Mouse (Mus musculus): ENCODE results near the gene Ptgds. TPM values are rescaled to one million over a fixed set of nuclear protein-coding genes. Genes with fewer than 3 reads are reported as not detected.

Gene Ptgds
- total RNA-seq (2023), result not detected

GRCm38 (mm10) chr2:25469969-25470368, at the start of gene Ptgds:
TSS of gene Ptgds (minus strand) at chr2:25470046.

DNA sequence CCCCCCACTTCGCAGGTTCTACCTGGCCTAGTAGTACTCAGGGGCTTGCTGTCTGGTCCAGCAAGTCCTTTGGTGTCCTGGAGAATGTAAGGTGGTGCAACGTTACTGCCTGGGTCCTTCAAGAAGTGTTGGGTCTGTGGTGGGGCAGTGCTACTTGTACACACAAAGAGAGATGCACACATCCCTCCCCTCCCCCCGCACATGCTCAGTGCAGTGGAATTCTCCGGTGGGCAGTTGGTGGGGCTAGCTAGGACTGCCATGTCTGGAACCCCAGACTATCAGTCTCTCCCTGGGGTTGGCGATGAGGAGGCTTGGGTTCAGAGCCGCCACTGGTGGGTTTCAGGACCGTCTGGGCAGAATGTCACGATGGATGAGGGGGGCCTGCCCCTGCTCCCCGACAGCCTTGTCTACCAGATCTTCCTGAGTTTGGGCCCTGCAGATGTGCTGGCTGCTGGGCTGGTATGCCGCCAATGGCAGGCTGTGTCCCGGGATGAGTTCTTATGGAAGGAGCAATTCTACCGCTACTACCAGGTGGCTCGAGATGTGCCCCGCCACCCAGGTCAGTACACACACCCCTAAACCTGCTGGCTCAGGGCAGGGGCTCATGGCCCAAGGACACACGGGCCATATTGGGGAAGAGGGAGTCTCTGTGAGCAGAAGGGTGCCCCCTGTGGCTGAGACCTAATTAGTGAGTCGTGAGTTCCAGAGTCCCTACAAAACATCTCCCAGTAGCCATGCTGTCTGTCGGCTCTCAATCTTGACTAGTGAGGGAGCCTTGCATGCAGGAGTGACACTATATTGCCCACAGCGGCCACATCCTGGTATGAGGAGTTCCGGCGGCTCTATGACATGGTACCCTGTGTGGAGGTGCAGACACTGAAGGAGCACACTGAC, 32.0 kb upstream of the Ptgds start, which contains the start of gene C8g:
Gene C8g, minus strand, starts transcription at position 127 of the 894 bp plus-strand sequence.

GRCm38 (mm10) chr2:25500576-25501405, 30.9 kb upstream of the Ptgds start, which contains the start of gene Fbxw5:
TSS of gene Fbxw5 (plus strand) at chr2:25500750.

DNA sequence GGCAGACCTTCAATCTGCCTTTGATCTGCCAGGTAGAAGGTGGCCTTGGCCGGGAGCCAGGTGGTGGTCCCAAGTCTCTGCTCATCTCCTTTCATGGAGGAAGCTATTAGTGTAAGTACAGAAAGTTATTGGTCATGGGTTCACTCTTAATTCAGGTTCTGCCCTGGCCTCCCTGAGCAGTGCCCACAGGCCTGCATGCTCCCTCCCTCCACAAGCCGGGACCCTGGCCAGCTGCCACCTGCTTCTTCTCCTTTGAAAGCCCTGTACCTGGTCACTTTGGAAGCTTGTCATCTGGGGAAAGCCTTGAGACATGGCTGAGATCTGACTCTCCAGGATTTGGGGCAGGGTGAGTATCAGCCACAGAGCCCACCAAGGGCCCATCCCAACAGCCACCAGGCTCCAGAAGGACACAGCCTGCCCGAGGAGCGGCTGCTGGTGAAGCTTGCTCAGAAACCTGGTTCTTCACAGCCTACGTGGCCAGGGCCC, 23.7 kb upstream of the Ptgds start, which contains the start of gene Lcn12:
Gene Lcn12, minus strand, starts transcription at position 436 of the 486 bp plus-strand sequence.

GRCm38 (mm10) chr2:25460551-25461309, 9.1 kb downstream of the Ptgds start, which contains the start of gene Paxx:
TSS of gene Paxx (minus strand) at chr2:25461094.

DNA sequence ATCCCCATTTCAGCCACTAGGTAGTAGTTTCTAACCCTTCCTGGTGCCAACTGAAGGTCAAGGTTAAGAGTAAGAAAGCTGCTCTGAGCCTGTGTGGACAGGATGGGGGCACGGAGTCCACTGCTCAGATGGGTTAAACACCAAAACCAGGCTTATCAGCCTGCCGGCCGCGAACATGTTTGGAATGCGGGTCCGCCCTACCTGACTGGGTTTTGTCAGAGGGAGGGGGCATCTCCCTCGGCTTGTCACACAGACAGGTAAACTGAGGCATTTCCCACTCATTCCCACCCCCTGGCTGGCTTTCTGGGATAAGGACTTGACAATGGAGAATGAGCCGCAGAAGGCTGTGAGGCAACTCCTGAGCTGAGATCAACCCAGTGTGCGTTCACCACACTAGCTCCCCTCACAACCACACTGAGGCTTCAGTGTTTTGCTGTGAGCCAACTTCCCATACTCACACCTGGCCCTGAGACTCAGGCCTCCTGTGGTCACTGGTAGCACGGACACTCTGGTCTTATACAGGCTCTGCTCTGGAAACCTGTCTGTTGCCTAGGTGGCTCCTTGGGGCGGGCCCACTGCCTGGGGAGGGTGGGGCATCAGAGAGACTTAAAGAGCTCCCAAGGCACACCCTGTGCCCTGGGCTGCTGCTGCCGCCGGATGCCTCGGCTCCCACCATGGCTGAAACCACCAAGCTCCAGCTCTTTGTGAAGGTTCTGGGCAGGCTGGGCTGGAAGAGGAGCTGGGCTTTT, 13.5 kb downstream of the Ptgds start, which contains the start of gene Clic3:
Gene Clic3, plus strand, starts transcription at position 634 of the 749 bp plus-strand sequence.

GRCm38 (mm10) chr2:25428442-25429236, 41.2 kb downstream of the Ptgds start, which contains the start of gene Abca2:
TSS of gene Abca2 (plus strand) at chr2:25428703.

GRCm38 (mm10) chr2:25422587-25423410, 47.0 kb downstream of the Ptgds start, which contains the start of gene Fut7:
TSS of gene Fut7 (plus strand) at chr2:25423267.

Other genes with a start within 250 kb of the Ptgds start
- gene Tubb4b, start 245.3 kb downstream of the Ptgds start, total RNA-seq (2023), result 113 TPM
- not detected for gene Slc34a3, start 235.7 kb downstream of the Ptgds start, total RNA-seq (2023)
- gene Rnf224, start 233.3 kb downstream of the Ptgds start, total RNA-seq (2023), result not detected
- not detected for gene Rnf208, start 227.8 kb downstream of the Ptgds start, total RNA-seq (2023)
- not detected for gene Cysrt1, start 227.6 kb downstream of the Ptgds start, total RNA-seq (2023)
- gene AL732309.1, start 223.2 kb downstream of the Ptgds start, total RNA-seq (2023), result 5.9 TPM
- 24.4 TPM for gene Tmem203, start 214.6 kb downstream of the Ptgds start, total RNA-seq (2023)
- 29.6 TPM for gene Tprn, start 207.4 kb downstream of the Ptgds start, total RNA-seq (2023)
- 35.2 TPM for gene Ssna1, start 197.6 kb downstream of the Ptgds start, total RNA-seq (2023)
- 99.3 TPM for gene Anapc2, start 197.6 kb downstream of the Ptgds start, total RNA-seq (2023)
- not detected for gene Tmem210, start 181.9 kb downstream of the Ptgds start, total RNA-seq (2023)
- gene Lrrc26, start 180.1 kb downstream of the Ptgds start, total RNA-seq (2023), result not detected
- gene Grin1, start 150.9 kb downstream of the Ptgds start, total RNA-seq (2023), result not detected
- gene Man1b1, start 137.7 kb downstream of the Ptgds start, total RNA-seq (2023), result 50.6 TPM
- gene Dpp7, start 113.7 kb downstream of the Ptgds start, total RNA-seq (2023), result 17.2 TPM
- gene Uap1l1, start 104.4 kb downstream of the Ptgds start, total RNA-seq (2023), result 10.3 TPM
- 0.74 TPM for gene Sapcd2, start 97.7 kb downstream of the Ptgds start, total RNA-seq (2023)
- gene Entpd2, start 74.2 kb downstream of the Ptgds start, total RNA-seq (2023), result 1.4 TPM
- gene Npdc1, start 70.7 kb downstream of the Ptgds start, total RNA-seq (2023), result 0.98 TPM
- 0.59 TPM for gene Fut7, start 46.8 kb downstream of the Ptgds start, total RNA-seq (2023)
- 69.0 TPM for gene Abca2, start 41.3 kb downstream of the Ptgds start, total RNA-seq (2023)
- gene Clic3, start 13.2 kb downstream of the Ptgds start, total RNA-seq (2023), result not detected
- 92.6 TPM for gene Paxx, start 9.0 kb downstream of the Ptgds start, total RNA-seq (2023)
- not detected for gene Lcn12, start 23.9 kb upstream of the Ptgds start, total RNA-seq (2023)
- 47.7 TPM for gene Fbxw5, start 30.7 kb upstream of the Ptgds start, total RNA-seq (2023)
- not detected for gene C8g, start 31.7 kb upstream of the Ptgds start, total RNA-seq (2023)
- 49.0 TPM for gene Traf2, start 76.9 kb upstream of the Ptgds start, total RNA-seq (2023)
- gene Edf1, start 87.8 kb upstream of the Ptgds start, total RNA-seq (2023), result 117 TPM
- 3.6 TPM for gene Mamdc4, start 104.8 kb upstream of the Ptgds start, total RNA-seq (2023)
- 29.9 TPM for gene Phpt1, start 105.2 kb upstream of the Ptgds start, total RNA-seq (2023)
- 0.33 TPM for gene Ajm1, start 111.7 kb upstream of the Ptgds start, total RNA-seq (2023)
- 105 TPM for gene Rabl6, start 138.5 kb upstream of the Ptgds start, total RNA-seq (2023)
- gene Ccdc183, start 147.6 kb upstream of the Ptgds start, total RNA-seq (2023), result not detected
- gene Tmem141, start 152.0 kb upstream of the Ptgds start, total RNA-seq (2023), result 1.6 TPM
- gene Fcna, start 158.0 kb upstream of the Ptgds start, total RNA-seq (2023), result 6.2 TPM
- gene Lcn8, start 183.1 kb upstream of the Ptgds start, total RNA-seq (2023), result not detected
- gene Lcn5, start 187.9 kb upstream of the Ptgds start, total RNA-seq (2023), result not detected
- gene Lcn6, start 206.7 kb upstream of the Ptgds start, total RNA-seq (2023), result not detected
- not detected for gene Lcn10, start 212.7 kb upstream of the Ptgds start, total RNA-seq (2023)
- not detected for gene Obp2a, start 230.0 kb upstream of the Ptgds start, total RNA-seq (2023)
- 17.0 TPM for gene Bmyc, start 236.7 kb upstream of the Ptgds start, total RNA-seq (2023)

All from CD4-positive naive resting alpha-beta T cell, adult 57 days (primary cell).